Mouse (Mus musculus): ENCODE results near the gene Zcchc24. TPM values are rescaled to one million over a fixed set of nuclear protein-coding genes. Genes with fewer than 3 reads are reported as not detected.

The Zcchc24 gene
- total RNA-seq, 2 experiments from 2014 or later = 38.4 to 49.4 TPM

- no peak for DNase-seq
- intact Hi-C loops (cut with DNase I) = no loop called here
Observed at GRCm38 (mm10) chr14:25785210-25785609, 16.4 kb upstream of the Zcchc24 start.

GRCm38 (mm10) chr14:25783220-25783619 lies 14.4 kb upstream of the Zcchc24 start:
- DNase-seq = no peak
- intact Hi-C loops (cut with DNase I) = no loop called here

- no peak for DNase-seq
- intact Hi-C loops (cut with DNase I) = no loop called here
Observed at GRCm38 (mm10) chr14:25780601-25781000, 11.8 kb upstream of the Zcchc24 start.

GRCm38 (mm10) chr14:25776294-25776693 lies 7.5 kb upstream of the Zcchc24 start:
- no peak for DNase-seq
- intact Hi-C loops (cut with DNase I) = no loop called here

GRCm38 (mm10) chr14:25774100-25774499 lies 5.3 kb upstream of the Zcchc24 start:
- intact Hi-C loops (cut with DNase I) = no loop called here
- no peak for DNase-seq

GRCm38 (mm10) chr14:25773039-25773438 lies 4.2 kb upstream of the Zcchc24 start:
- intact Hi-C loops (cut with DNase I) = no loop called here

GRCm38 (mm10) chr14:25769626-25770306 lies 927 bp upstream of the Zcchc24 start:
- intact Hi-C loops (cut with DNase I) = no loop called here

More at GRCm38 (mm10) chr14:25773039-25773438, 4.2 kb upstream of the Zcchc24 start:
- no peak for DNase-seq

GRCm38 (mm10) chr14:25768261-25768893 lies 462 bp downstream of the Zcchc24 start:
- intact Hi-C loops (cut with DNase I) = no loop called here
- peak; percentile 50 to 65 for DNase-seq

More at GRCm38 (mm10) chr14:25769626-25770306, 927 bp upstream of the Zcchc24 start:
- DNase-seq = no peak

GRCm38 (mm10) chr14:25767725-25768203 lies 1.1 kb downstream of the Zcchc24 start:
- intact Hi-C loops (cut with DNase I) = no loop called here
- no peak for DNase-seq

GRCm38 (mm10) chr14:25766441-25766840 lies 2.4 kb downstream of the Zcchc24 start:
- intact Hi-C loops (cut with DNase I) = no loop called here
- DNase-seq = no peak

GRCm38 (mm10) chr14:25765921-25766320 lies 2.9 kb downstream of the Zcchc24 start:
- intact Hi-C loops (cut with DNase I) = no loop called here
- DNase-seq = no peak

- intact Hi-C loops (cut with DNase I) = no loop called here
- no peak for DNase-seq
Observed at GRCm38 (mm10) chr14:25765146-25765545, 3.7 kb downstream of the Zcchc24 start.

GRCm38 (mm10) chr14:25761184-25761583 lies 7.7 kb downstream of the Zcchc24 start:
- no peak for DNase-seq
- intact Hi-C loops (cut with DNase I) = no loop called here

- intact Hi-C loops (cut with DNase I) = no loop called here
- DNase-seq = peak in 1 of 2 experiments; percentile 26
Observed at GRCm38 (mm10) chr14:25759981-25760537, 8.8 kb downstream of the Zcchc24 start.

- intact Hi-C loops (cut with DNase I) = no loop called here
- DNase-seq = peak in 1 of 2 experiments; percentile 46
Observed at GRCm38 (mm10) chr14:25759551-25759950, 9.3 kb downstream of the Zcchc24 start.

- no peak for DNase-seq
- intact Hi-C loops (cut with DNase I) = no loop called here
Observed at GRCm38 (mm10) chr14:25757917-25758316, 10.9 kb downstream of the Zcchc24 start.

GRCm38 (mm10) chr14:25756385-25756990 lies 12.4 kb downstream of the Zcchc24 start:
- no peak for DNase-seq
- intact Hi-C loops (cut with DNase I) = no loop called here

- intact Hi-C loops (cut with DNase I) = no loop called here
- no peak for DNase-seq
Observed at GRCm38 (mm10) chr14:25755541-25755940, 13.3 kb downstream of the Zcchc24 start.

GRCm38 (mm10) chr14:25754531-25755484 lies 14.0 kb downstream of the Zcchc24 start:
- intact Hi-C loops (cut with DNase I) = no loop called here
- DNase-seq = no peak

GRCm38 (mm10) chr14:25753021-25753420 lies 15.8 kb downstream of the Zcchc24 start:
- peak; percentile 61 to 77 for DNase-seq
- intact Hi-C loops (cut with DNase I) = no loop called here

Data from gastrocnemius, postnatal 36 days (tissue).